Mouse (Mus musculus): ENCODE measurements around the gene Heatr1. TPM values are rescaled to one million over a fixed set of nuclear protein-coding genes. Genes with fewer than 3 reads are reported as not detected.

Heatr1 gene
- total RNA-seq, 1 experiment = 190 TPM

- H3K27ac ChIP-seq (ENCODE audit: insufficient read depth, low read depth, low read length, poor library complexity, severe bottlenecking) = no peak overlapping the region
- no peak overlapping the region for H3K4me3 ChIP-seq (ENCODE audit: insufficient read depth in 1 of 2, low read depth in 1 of 2, low read length in 2 of 2, poor library complexity in 1 of 2, severe bottlenecking in 1 of 2)
- no peak overlapping the region for H3K9ac ChIP-seq (ENCODE audit: insufficient read depth, low read depth, low read length, poor library complexity, severe bottlenecking)
- no peak for DNase-seq (ENCODE audit: low read depth, low spot score)
- no peaks in the 10 kb centered on the region for H3K36me3 ChIP-seq (ENCODE audit: control insufficient read depth, insufficient read depth, low read length, poor library complexity, severe bottlenecking)
- TF ChIP-seq ZC3H11A (IDR thresholded peaks at IDR 0.05; ENCODE audit: borderline replicate concordance, low read depth, low read length) (no peak), MAFK (IDR thresholded peaks at IDR 0.05; ENCODE audit: insufficient read depth, low read depth, low read length) (no peak), HCFC1 (IDR thresholded peaks at IDR 0.05; ENCODE audit: borderline replicate concordance, insufficient read depth, low read length) (no peak), CHD2 (IDR thresholded peaks at IDR 0.05; ENCODE audit: low read depth, low read length) (no peak), ZNF384 (IDR thresholded peaks at IDR 0.05; ENCODE audit: low read depth, low read length) (no peak)
- H3K4me1 ChIP-seq (ENCODE audit: control insufficient read depth in 2 of 2, insufficient read depth in 2 of 2, low read length in 2 of 2, poor library complexity in 1 of 2) = 0 out of 4 replicates have a peak, but pooled peaks cover 0 to 5% of the 10 kb centered on the region in 2 experiments
- no peaks in the 10 kb centered on the region for H3K9me3 ChIP-seq (ENCODE audit: control insufficient read depth, insufficient read depth, low read depth, low read length)
- in situ Hi-C loops (cut with MboI; ENCODE audit: low sequenced_read_pairs in 2 of 2, unreplicated experiment in 2 of 2) = no loop called here
Measured at GRCm38 (mm10) chr13:12479802-12480201, 85.0 kb downstream of the Heatr1 start.

GRCm38 (mm10) chr13:12485197-12485596, 90.4 kb downstream of the Heatr1 start:
- H3K27ac ChIP-seq (ENCODE audit: insufficient read depth, low read depth, low read length, poor library complexity, severe bottlenecking) = no peak overlapping the region
- in situ Hi-C loops (cut with MboI; ENCODE audit: low sequenced_read_pairs in 2 of 2, unreplicated experiment in 2 of 2) = no loop called here
- no peak for DNase-seq (ENCODE audit: low read depth, low spot score)
- H3K36me3 ChIP-seq (ENCODE audit: control insufficient read depth, insufficient read depth, low read length, poor library complexity, severe bottlenecking) = no peaks in the 10 kb centered on the region
- no peak overlapping the region for H3K4me3 ChIP-seq (ENCODE audit: insufficient read depth in 1 of 2, low read depth in 1 of 2, low read length in 2 of 2, poor library complexity in 1 of 2, severe bottlenecking in 1 of 2)
- H3K9ac ChIP-seq (ENCODE audit: insufficient read depth, low read depth, low read length, poor library complexity, severe bottlenecking) = no peak overlapping the region
- TF ChIP-seq ZC3H11A (IDR thresholded peaks at IDR 0.05; ENCODE audit: borderline replicate concordance, low read depth, low read length) (no peak), CHD2 (IDR thresholded peaks at IDR 0.05; ENCODE audit: low read depth, low read length) (no peak), HCFC1 (IDR thresholded peaks at IDR 0.05; ENCODE audit: borderline replicate concordance, insufficient read depth, low read length) (no peak), ZNF384 (IDR thresholded peaks at IDR 0.05; ENCODE audit: low read depth, low read length) (no peak), MAFK (IDR thresholded peaks at IDR 0.05; ENCODE audit: insufficient read depth, low read depth, low read length) (no peak)
- H3K4me1 ChIP-seq (ENCODE audit: control insufficient read depth in 2 of 2, insufficient read depth in 2 of 2, low read length in 2 of 2, poor library complexity in 1 of 2) = no peaks in the 10 kb centered on the region
- H3K9me3 ChIP-seq (ENCODE audit: control insufficient read depth, insufficient read depth, low read depth, low read length) = no peaks in the 10 kb centered on the region

GRCm38 (mm10) chr13:12485640-12486039, 90.8 kb downstream of the Heatr1 start:
- in situ Hi-C loops (cut with MboI; ENCODE audit: low sequenced_read_pairs in 2 of 2, unreplicated experiment in 2 of 2) = no loop called here
- H3K4me1 ChIP-seq (ENCODE audit: control insufficient read depth in 2 of 2, insufficient read depth in 2 of 2, low read length in 2 of 2, poor library complexity in 1 of 2) = no peaks in the 10 kb centered on the region
- no peaks in the 10 kb centered on the region for H3K9me3 ChIP-seq (ENCODE audit: control insufficient read depth, insufficient read depth, low read depth, low read length)
- H3K9ac ChIP-seq (ENCODE audit: insufficient read depth, low read depth, low read length, poor library complexity, severe bottlenecking) = no peak overlapping the region
- no peak overlapping the region for H3K4me3 ChIP-seq (ENCODE audit: insufficient read depth in 1 of 2, low read depth in 1 of 2, low read length in 2 of 2, poor library complexity in 1 of 2, severe bottlenecking in 1 of 2)
- no peak for TF ChIP-seq HCFC1 (IDR thresholded peaks at IDR 0.05; ENCODE audit: borderline replicate concordance, insufficient read depth, low read length)
- TF ChIP-seq MAFK (IDR thresholded peaks at IDR 0.05; ENCODE audit: insufficient read depth, low read depth, low read length) = no peak
- no peak for TF ChIP-seq ZNF384 (IDR thresholded peaks at IDR 0.05; ENCODE audit: low read depth, low read length)
- TF ChIP-seq ZC3H11A (IDR thresholded peaks at IDR 0.05; ENCODE audit: borderline replicate concordance, low read depth, low read length) = no peak
- TF ChIP-seq CHD2 (IDR thresholded peaks at IDR 0.05; ENCODE audit: low read depth, low read length) = no peak
- no peak for DNase-seq (ENCODE audit: low read depth, low spot score)
- no peaks in the 10 kb centered on the region for H3K36me3 ChIP-seq (ENCODE audit: control insufficient read depth, insufficient read depth, low read length, poor library complexity, severe bottlenecking)
- H3K27ac ChIP-seq (ENCODE audit: insufficient read depth, low read depth, low read length, poor library complexity, severe bottlenecking) = no peak overlapping the region

Other genes starting within 250 kb of the Heatr1 start
- 25.2 and 25.4 TPM in 2 replicates for gene Mtr, start 136.9 kb upstream of the Heatr1 start, total RNA-seq (2012; rRNA removed)
- gene Actn2, start 54.3 kb upstream of the Heatr1 start, total RNA-seq (2012; rRNA removed) = 6.8 and 6.9 TPM in 2 replicates
- 6.5 and 8.0 TPM in 2 replicates for gene Lgals8, start 69.9 kb downstream of the Heatr1 start, total RNA-seq (2012; rRNA removed)
- 0.31 and 0.37 TPM in 2 replicates for gene Edaradd, start 125.4 kb downstream of the Heatr1 start, total RNA-seq (2012; rRNA removed)
- gene Ero1lb, start 170.8 kb downstream of the Heatr1 start, total RNA-seq (2012; rRNA removed) = 3.7 and 4.2 TPM in 2 replicates

All from ES-E14 (cell line).